Mouse (Mus musculus): ENCODE data around the gene Cenpt. TPM values are rescaled to one million over a fixed set of nuclear protein-coding genes. Genes with fewer than 3 reads are reported as not detected.

The Cenpt gene
- polyA plus RNA-seq, 1 experiment: 27.8 TPM

DNA sequence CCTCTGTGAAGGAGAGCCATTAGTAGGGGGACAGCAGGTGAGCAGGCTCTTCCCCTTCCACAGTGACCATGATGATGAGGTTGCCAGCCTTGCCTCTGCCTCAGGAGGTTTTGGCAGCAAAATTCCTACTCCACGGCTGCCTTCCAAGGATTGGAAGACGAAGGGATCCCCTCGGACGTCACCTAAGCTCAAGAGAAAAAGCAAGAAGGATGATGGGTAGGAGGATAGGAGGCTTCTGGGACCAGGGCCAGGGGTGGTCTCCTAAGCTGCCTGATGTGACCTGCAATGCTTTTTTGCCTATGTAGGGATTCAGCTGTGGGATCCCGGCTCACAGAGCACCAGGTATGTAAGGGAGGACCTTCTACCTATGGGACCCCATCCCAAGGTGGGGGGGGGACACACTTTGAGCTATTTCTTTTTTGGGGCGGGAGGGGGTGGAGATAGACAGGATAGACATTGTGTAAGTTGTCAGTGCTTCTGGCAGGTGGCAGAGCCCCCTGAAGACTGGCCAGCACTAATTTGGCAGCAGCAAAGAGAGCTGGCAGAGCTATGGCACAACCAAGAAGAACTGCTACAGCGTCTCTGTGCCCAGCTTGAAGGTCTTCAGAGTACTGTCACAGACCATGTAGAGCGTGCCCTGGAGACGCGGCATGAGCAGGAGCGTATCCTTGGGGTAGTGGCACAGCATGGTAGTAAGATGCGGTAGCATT is 36.8 kb upstream of the Cenpt start:
- TF ChIP-seq POLR2A (IDR thresholded peaks at IDR 0.05; ENCODE audit: borderline replicate concordance, insufficient read depth, low read length) (no peak), CTCF (IDR thresholded peaks at IDR 0.05; ENCODE audit: borderline replicate concordance, insufficient read depth, low read depth, low read length) (no peak)
- H3K27me3 ChIP-seq (ENCODE audit: control insufficient read depth, insufficient read depth, low read length): no peaks in the 10 kb centered on the region
- peaks cover 6% of the 10 kb centered on the region; the same call in 1 of the 2 replicates for H3K4me1 ChIP-seq (ENCODE audit: control insufficient read depth, insufficient read depth, low read length)
- H3K4me3 ChIP-seq (replicated peaks; ENCODE audit: insufficient read depth, low read depth, low read length): no peak overlapping the region
- no peak overlapping the region for H3K27ac ChIP-seq (ENCODE audit: insufficient read depth, low read length)
- DNase-seq: peak in 1 of 2 experiments; percentile 43
- WGBS: 23% methylated on average over 12 of the region's 12 CpGs

- H3K4me1 ChIP-seq (ENCODE audit: control insufficient read depth, insufficient read depth, low read length): peaks cover 3% of the 10 kb centered on the region; the same call in 1 of the 2 replicates
- WGBS: under 1% methylated on average over 45 of the region's 45 CpGs
- H3K27me3 ChIP-seq (ENCODE audit: control insufficient read depth, insufficient read depth, low read length): no peaks in the 10 kb centered on the region
- peak within 1 kb of the TSS; percentile 22; the same call in 1 of the 2 replicates for H3K27ac ChIP-seq (ENCODE audit: insufficient read depth, low read length)
- peak; percentile 84 to 93 for DNase-seq
- H3K4me3 ChIP-seq (replicated peaks; ENCODE audit: insufficient read depth, low read depth, low read length): peak within 1 kb of the TSS; percentile 81
- TF ChIP-seq CTCF (IDR thresholded peaks at IDR 0.05; ENCODE audit: borderline replicate concordance, insufficient read depth, low read depth, low read length) (no peak), POLR2A (IDR thresholded peaks at IDR 0.05; ENCODE audit: borderline replicate concordance, insufficient read depth, low read length) (peak; percentile 95)
Observed at GRCm38 (mm10) chr8:105880754-105881520, 27.9 kb upstream of the Cenpt start, which contains the start of gene Edc4. Gene Edc4 (plus strand): TSS chr8:105880881.

DNA sequence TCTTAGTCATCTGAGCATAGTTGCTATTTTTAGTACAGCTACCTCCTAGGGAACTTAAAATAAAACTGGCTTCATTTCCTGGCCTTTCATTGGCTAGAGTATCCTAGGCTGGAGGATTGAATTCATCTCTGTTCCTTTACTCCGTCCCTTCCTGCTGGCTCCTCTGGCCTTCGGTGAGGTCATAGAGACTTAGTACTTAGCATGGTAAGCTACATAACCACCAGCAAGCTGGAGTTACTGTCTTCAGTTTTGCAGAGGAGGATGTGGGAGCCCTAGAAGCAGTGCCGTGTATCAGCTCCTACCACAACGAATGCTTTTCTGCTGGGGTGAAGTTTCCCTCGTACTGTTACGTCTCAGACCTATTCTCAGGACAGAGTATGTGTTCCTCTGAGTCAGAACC is 21.2 kb upstream of the Cenpt start:
- 6% methylated on average over 6 of the region's 6 CpGs for WGBS
- Histone ChIP-seq H3K27me3 (ENCODE audit: control insufficient read depth, insufficient read depth, low read length) (no peaks in the 10 kb centered on the region), H3K4me1 (ENCODE audit: control insufficient read depth, insufficient read depth, low read length) (peaks cover 26% of the 10 kb centered on the region), H3K27ac (ENCODE audit: insufficient read depth, low read length) (peak overlapping the region; percentile 89), H3K4me3 (replicated peaks; ENCODE audit: insufficient read depth, low read depth, low read length) (peak overlapping the region; percentile 28)
- TF ChIP-seq POLR2A (IDR thresholded peaks at IDR 0.05; ENCODE audit: borderline replicate concordance, insufficient read depth, low read length): no peak
- TF ChIP-seq CTCF (IDR thresholded peaks at IDR 0.05; ENCODE audit: borderline replicate concordance, insufficient read depth, low read depth, low read length): no peak
- DNase-seq: peak; percentile 68 to 86

- Histone ChIP-seq H3K27ac (ENCODE audit: insufficient read depth, low read length) (no peak overlapping the region), H3K4me3 (replicated peaks; ENCODE audit: insufficient read depth, low read depth, low read length) (no peak overlapping the region), H3K4me1 (ENCODE audit: control insufficient read depth, insufficient read depth, low read length) (peaks cover 9% of the 10 kb centered on the region), H3K27me3 (ENCODE audit: control insufficient read depth, insufficient read depth, low read length) (no peaks in the 10 kb centered on the region)
- TF ChIP-seq POLR2A (IDR thresholded peaks at IDR 0.05; ENCODE audit: borderline replicate concordance, insufficient read depth, low read length) (no peak), CTCF (IDR thresholded peaks at IDR 0.05; ENCODE audit: borderline replicate concordance, insufficient read depth, low read depth, low read length) (peak; percentile 18; the same call in 1 of the 2 replicates)
- no peak for DNase-seq
- WGBS: 82% methylated on average over 6 of the region's 6 CpGs
Observed at GRCm38 (mm10) chr8:105866364-105867029, 13.4 kb upstream of the Cenpt start.

DNA sequence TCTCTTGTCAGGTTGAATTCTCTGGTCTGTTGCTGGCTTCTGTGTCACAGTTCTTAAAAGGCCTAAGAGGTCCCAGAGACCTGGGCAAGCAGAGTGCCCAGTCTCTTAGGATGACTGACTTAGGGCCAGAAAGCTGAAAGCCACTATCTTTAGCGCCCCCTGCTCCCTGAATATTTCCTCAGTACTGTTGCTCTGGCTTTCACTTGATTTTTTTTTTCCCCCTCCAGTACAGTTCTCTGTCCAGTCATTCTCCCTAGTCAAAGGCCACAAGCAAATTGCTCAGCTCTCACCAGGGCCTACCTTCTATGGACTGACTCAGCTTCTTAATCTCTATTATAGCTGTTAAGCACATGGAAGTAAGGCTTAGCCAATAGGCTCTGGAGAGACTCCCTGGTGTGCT is 8.9 kb upstream of the Cenpt start:
- H3K4me1 ChIP-seq (ENCODE audit: control insufficient read depth, insufficient read depth, low read length): peaks cover 9% of the 10 kb centered on the region

DNA sequence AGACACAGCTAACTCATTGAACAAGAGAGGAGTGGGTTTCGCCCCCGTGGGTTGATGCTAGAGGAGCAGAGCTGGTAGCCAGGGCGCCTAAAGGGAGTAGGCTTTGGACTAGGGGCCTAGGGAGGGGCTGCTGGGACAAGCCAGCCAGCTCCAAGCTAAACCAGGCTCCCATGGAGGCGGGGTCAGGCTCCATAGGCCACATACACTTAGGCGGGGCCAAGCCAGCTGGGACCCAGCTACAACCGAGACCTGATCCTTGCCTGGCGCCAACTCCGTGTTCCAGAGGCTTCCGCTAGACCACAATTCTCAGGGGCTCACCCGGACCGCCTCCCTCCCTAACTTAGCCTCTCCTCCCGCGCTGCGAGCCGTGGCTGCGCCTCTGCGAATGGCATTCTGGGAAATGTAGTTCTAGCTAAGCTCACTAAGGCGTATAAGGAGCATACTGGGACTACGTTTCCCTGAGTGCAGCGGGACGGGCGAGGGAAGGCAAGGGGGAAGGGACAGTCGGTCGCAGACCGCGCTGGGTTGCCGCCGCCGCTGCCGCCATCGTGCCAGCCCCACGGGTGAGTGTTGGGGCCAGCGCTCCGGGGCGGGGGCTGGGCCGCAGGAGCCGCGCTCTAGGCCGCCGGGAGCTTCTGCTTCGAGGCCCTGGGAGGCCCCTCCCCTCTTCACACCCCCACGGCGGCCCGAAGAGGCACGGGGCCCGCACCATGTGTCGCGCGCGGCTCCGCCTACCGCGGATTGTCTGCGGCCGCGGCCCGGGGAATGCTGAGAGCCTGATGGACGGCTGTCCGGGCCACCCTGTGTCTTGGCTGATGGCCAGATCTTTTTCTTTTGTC is 7.3 kb upstream of the Cenpt start, which contains the start of gene Nutf2:
Gene Nutf2 (plus strand): TSS at position 438 of the 839 bp plus-strand sequence.
- 1% methylated on average over 59 of the region's 59 CpGs for WGBS
- Histone ChIP-seq H3K4me1 (ENCODE audit: control insufficient read depth, insufficient read depth, low read length) (peaks cover 9% of the 10 kb centered on the region; the same call in 1 of the 2 replicates), H3K27me3 (ENCODE audit: control insufficient read depth, insufficient read depth, low read length) (no peaks in the 10 kb centered on the region), H3K4me3 (replicated peaks; ENCODE audit: insufficient read depth, low read depth, low read length) (peak within 1 kb of the TSS; percentile 72), H3K27ac (ENCODE audit: insufficient read depth, low read length) (peak within 1 kb of the TSS; percentile 86)
- TF ChIP-seq POLR2A (IDR thresholded peaks at IDR 0.05; ENCODE audit: borderline replicate concordance, insufficient read depth, low read length): peak; percentile 56; the same call in 1 of the 2 replicates
- no peak for TF ChIP-seq CTCF (IDR thresholded peaks at IDR 0.05; ENCODE audit: borderline replicate concordance, insufficient read depth, low read depth, low read length)
- DNase-seq: peak; percentile 92 to 98

More for the DNA sequence above, 8.9 kb upstream of the Cenpt start:
- WGBS: 0% methylated on average over 1 of the region's 1 CpGs
- no peaks in the 10 kb centered on the region for H3K27me3 ChIP-seq (ENCODE audit: control insufficient read depth, insufficient read depth, low read length)
- TF ChIP-seq CTCF (IDR thresholded peaks at IDR 0.05; ENCODE audit: borderline replicate concordance, insufficient read depth, low read depth, low read length) (no peak), POLR2A (IDR thresholded peaks at IDR 0.05; ENCODE audit: borderline replicate concordance, insufficient read depth, low read length) (no peak)
- no peak overlapping the region for H3K27ac ChIP-seq (ENCODE audit: insufficient read depth, low read length)
- peak overlapping the region; percentile 72 for H3K4me3 ChIP-seq (replicated peaks; ENCODE audit: insufficient read depth, low read depth, low read length)
- no peak for DNase-seq

Measured in cerebellum, adult 2 months (tissue).